Mouse (Mus musculus): ENCODE data around the gene Pipox. TPM values are rescaled to one million over a fixed set of nuclear protein-coding genes. Genes with fewer than 3 reads are reported as not detected.

The Pipox gene
- total RNA-seq, 2 experiments from 2014 or later = not detected

- intact Hi-C loops (cut with DNase I) = no loop called here
- no peak for DNase-seq
These were observed 43.3 kb downstream of the Pipox start for GRCm38 (mm10) chr11:77850401-77851244.

DNA sequence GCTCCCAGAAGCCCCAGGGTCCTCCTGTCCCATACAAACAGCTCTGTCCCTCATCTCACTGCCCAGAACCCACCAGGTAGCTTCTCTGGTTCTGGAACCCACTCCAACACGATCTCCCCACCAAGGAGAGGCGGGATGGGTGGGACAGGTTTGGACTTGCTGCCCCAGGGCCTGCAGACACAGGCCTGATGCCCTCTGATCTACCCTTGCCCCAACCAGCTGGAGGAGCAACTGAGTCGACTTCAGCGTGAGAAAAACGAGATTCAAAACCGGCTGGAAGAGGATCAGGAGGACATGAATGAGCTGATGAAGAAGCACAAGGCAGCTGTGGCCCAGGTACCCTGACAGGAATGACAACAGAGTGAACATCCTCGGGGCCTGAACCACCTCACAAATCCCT lies 44.7 kb downstream of the Pipox start:
- no peak for DNase-seq
- intact Hi-C loops (cut with DNase I) = loop anchor here (5.0 kb wide), 1 partner anchor 118 kb away; no protein-coding TSS in a partner anchor

GRCm38 (mm10) chr11:77848131-77848530 lies 45.8 kb downstream of the Pipox start:
- intact Hi-C loops (cut with DNase I) = loop anchor here (5.0 kb wide), 1 partner anchor 119 kb away; no protein-coding TSS in a partner anchor
- DNase-seq = no peak

GRCm38 (mm10) chr11:77847599-77848128 lies 46.2 kb downstream of the Pipox start:
- no peak for DNase-seq
- intact Hi-C loops (cut with DNase I) = loop anchor here (5.0 kb wide), 1 partner anchor 120 kb away; no protein-coding TSS in a partner anchor

- intact Hi-C loops (cut with DNase I) = no loop called here
- no peak for DNase-seq
These were observed 50.0 kb downstream of the Pipox start for GRCm38 (mm10) chr11:77843906-77844200.

DNA sequence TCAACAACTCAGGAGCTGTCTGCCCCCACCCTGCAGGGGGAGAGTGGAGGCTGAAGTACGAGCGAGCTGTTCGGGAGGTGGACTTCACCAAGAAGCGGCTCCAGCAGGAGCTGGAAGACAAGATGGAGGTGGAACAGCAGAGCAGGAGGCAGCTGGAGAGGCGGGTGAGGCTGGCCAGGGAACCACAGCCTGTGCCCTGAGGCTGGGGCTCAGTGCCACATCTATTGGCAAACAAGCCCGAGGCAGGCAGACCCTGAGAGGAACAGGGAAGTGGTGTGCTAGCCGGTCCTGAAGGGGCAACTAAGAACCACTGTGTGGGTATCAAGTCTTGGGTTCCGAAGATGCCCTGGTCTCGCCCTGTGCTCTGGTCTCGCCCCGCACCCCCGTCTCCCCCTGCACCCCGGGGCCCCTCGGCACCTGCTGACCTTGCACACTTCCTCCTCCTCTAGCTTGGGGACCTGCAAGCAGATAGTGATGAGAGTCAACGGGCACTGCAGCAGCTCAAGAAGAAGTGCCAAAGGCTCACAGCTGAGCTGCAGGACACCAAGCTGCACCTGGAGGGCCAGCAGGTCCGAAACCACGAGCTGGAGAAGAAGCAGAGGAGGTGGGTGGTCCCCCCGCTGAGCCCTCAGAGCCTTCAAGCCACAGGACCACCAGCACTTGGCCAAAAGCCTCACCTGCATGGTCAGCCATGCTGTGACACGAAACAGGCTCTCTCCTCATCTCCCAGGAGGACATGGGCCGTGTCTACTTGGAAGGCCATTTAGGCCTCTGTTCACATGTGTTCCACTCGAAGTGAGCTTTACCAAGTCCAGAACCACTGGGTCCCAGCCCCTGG lies 50.6 kb downstream of the Pipox start:
- intact Hi-C loops (cut with DNase I) = no loop called here
- DNase-seq = no peak

DNA sequence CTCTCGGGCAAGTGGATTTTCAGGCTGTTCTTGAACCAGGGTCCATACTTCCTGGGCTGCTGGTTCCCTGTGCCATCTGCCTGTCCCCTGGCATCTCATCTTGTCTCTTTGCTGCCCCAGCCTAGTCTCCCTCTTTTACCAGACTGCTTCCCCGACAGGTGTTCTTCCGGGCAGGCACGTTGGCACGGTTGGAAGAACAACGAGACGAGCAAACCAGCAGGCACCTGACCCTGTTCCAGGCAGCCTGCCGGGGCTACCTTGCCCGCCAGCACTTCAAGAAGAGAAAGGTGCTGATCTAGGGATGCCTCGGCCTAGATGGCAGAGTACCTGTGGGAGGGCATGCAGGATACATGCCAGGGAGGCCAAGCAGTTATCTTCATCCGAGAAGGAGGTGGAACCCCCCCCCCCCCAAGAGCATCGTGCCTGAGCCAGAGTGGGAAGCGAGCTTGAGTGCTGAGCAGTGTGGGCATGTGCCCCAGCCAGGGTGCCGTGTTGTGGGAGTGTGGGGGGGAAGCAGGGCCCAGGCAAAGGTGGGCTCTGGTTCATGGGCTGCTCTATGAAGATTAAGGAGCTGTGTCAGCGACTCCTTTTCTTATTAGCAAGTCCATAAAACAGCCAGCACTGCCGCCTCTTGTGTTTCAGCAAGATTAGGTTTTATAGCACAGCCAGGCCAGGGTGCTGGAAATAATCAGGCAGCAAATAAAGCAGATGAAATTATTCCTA lies 53.2 kb downstream of the Pipox start:
- no peak for DNase-seq
- intact Hi-C loops (cut with DNase I) = no loop called here

- no peak for DNase-seq
- intact Hi-C loops (cut with DNase I) = no loop called here
These were observed 56.0 kb downstream of the Pipox start for GRCm38 (mm10) chr11:77837856-77838255.

- DNase-seq = no peak
- intact Hi-C loops (cut with DNase I) = no loop called here
These were observed 57.1 kb downstream of the Pipox start for GRCm38 (mm10) chr11:77836751-77837150.

- DNase-seq = no peak
- intact Hi-C loops (cut with DNase I) = no loop called here
These were observed 57.6 kb downstream of the Pipox start for GRCm38 (mm10) chr11:77836290-77836689.

DNA sequence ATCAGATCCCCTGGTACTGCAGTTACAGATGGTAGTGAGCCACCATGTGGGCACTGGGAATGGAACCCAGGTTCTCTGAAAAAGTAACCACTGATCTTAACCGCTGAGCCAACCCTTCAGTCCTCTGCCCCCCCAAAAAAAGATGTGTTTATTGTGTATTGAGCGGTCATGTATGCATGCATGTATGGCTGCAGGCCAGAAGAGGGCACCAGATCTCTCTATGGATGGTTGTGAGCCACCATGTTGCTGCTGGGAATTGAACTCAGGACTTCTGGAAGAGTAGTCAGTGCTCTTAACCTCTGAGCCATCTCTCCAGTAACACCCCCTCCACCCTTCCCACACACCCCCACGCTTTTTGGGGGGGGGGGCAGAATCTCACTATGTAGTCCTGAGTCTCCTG lies 58.8 kb downstream of the Pipox start:
- intact Hi-C loops (cut with DNase I) = no loop called here

GRCm38 (mm10) chr11:77832541-77832940 lies 61.4 kb downstream of the Pipox start:
- intact Hi-C loops (cut with DNase I) = no loop called here

More for the DNA sequence above, 58.8 kb downstream of the Pipox start:
- DNase-seq = no peak

DNA sequence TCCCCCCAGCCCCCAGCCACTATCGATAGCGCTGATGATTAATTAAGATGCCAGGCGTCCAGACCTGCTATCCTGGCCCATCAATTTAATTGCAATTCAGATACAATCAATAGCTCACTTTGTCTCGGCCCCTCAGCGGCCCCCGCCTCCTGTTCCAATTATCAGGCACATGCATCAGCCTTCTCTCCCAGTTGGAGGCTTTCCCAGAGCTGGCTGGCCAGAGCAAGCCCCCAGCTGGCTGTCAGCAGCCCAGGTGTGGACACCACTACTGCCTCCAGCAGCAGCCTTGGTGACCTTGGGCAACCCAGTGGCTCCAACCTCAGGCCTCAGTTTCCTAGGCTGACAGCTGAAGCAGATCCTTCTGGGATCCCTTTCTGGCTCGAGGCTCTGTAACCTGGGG lies 63.0 kb downstream of the Pipox start:
- DNase-seq = no peak
- intact Hi-C loops (cut with DNase I) = no loop called here

More at GRCm38 (mm10) chr11:77832541-77832940, 61.4 kb downstream of the Pipox start:
- DNase-seq = no peak

Other genes starting within 250 kb of the Pipox start
- 10 to 100 TPM; 31.2 to 35.4 TPM for gene Nufip2, start 207.9 kb downstream of the Pipox start, total RNA-seq (2021)
- not detected for gene Cryba1, start 168.8 kb downstream of the Pipox start, total RNA-seq (2021)
- gene Myo18a, start 130.8 kb downstream of the Pipox start, total RNA-seq (2021) = 100 to 1,000 TPM; 331 to 334 TPM
- not detected for gene Gm10277, start 106.3 kb downstream of the Pipox start, total RNA-seq (2021)
- under 1 TPM in 1 of 2 experiments, not detected in 1; 0.10 TPM for gene Sez6, start 36.7 kb upstream of the Pipox start, total RNA-seq (2021)
- gene Phf12, start 88.7 kb upstream of the Pipox start, total RNA-seq (2021) = 10 to 100 TPM; 10.7 to 14.1 TPM
- 1 to 10 TPM in 1 of 2 experiments, under 1 TPM in 1; 0.94 to 1.9 TPM for gene Dhrs13, start 138.2 kb upstream of the Pipox start, total RNA-seq (2021)
- gene Flot2, start 143.8 kb upstream of the Pipox start, total RNA-seq (2021) = 10 to 100 TPM; 51.7 to 55.6 TPM
- 10 to 100 TPM; 21.7 to 22.7 TPM for gene Eral1, start 186.3 kb upstream of the Pipox start, total RNA-seq (2021)
- 1 to 10 TPM; 6.0 to 6.1 TPM for gene Fam222b, start 200.6 kb upstream of the Pipox start, total RNA-seq (2021)